In genomic region chr12:85393526-85393925, GRCm38 (mm10) we compare ENCODE assay signal across 18 mouse cellular contexts. TPM values are rescaled to one million over a fixed set of nuclear protein-coding genes. Genes with fewer than 3 reads are reported as not detected.
DNase-seq lines count a peak whose midpoint lies in the region; ATAC-seq and TF ChIP-seq lines count a peak whose summit lies in the region.
"Had no signal": no experiment of that assay in that cellular context is flagged by ENCODE, and none has a peak within 500 bp of the region (broad histone marks: within the 10 kb centered on the region; RNA-seq: fewer than 3 reads in every experiment).

No protein-coding gene starts in this region.

- H3K27ac ChIP-seq in heart, embryonic 15.5 days: peak overlapping the region; percentile 28; the same call in 1 of the 2 replicates
- no peak overlapping the region for H3K27ac ChIP-seq in heart, embryonic 11.5 days (ENCODE audit: low read depth, low read length)
- H3K27ac ChIP-seq in lung, postnatal 0 days (ENCODE audit: low read length): peak overlapping the region; percentile 89
- H3K27ac ChIP-seq: embryonic facial prominence, embryonic 12.5 days; hindbrain, embryonic 13.5 days; kidney, embryonic 15.5 days; limb, embryonic 13.5 days; midbrain, embryonic 15.5 days had no signal

- peak; percentile 20 for DNase-seq in embryo, embryonic 10 days (ENCODE audit: low spot score)
- no peak for DNase-seq in embryo, embryonic 11 days
- peak; percentile 73 for DNase-seq in lung, postnatal 0 days (ENCODE audit: low spot score)
- no peak for DNase-seq in lung, postnatal 14 days
- DNase-seq in cerebellum, adult 11-12 months: no peak
- DNase-seq: cerebellum, postnatal 10 days; forebrain, postnatal 0 days; gastrocnemius, postnatal 36 days; kidney, adult 11 months; kidney, postnatal 4 days had no signal

- 39% methylated on average over 5 of the region's 5 CpGs for WGBS in heart, embryonic 15.5 days
- WGBS in heart, embryonic 11.5 days (ENCODE audit: insufficient replicate concordance): 43% methylated on average over 5 of the region's 5 CpGs
- WGBS in lung, postnatal 0 days: 53% methylated on average over 5 of the region's 5 CpGs

- H3K4me1 ChIP-seq in heart, embryonic 15.5 days (replicated peaks): peaks cover 32% of the 10 kb centered on the region
- H3K4me1 ChIP-seq in heart, embryonic 11.5 days (ENCODE audit: control insufficient read depth, insufficient read depth, low read length): peaks cover 40% of the 10 kb centered on the region
- peaks cover 33% of the 10 kb centered on the region for H3K4me1 ChIP-seq in lung, postnatal 0 days (ENCODE audit: insufficient read depth, low read depth, low read length)
- H3K4me1 ChIP-seq: hindbrain, embryonic 13.5 days; kidney, embryonic 15.5 days; limb, embryonic 13.5 days; midbrain, embryonic 15.5 days had no signal

- H3K27me3 ChIP-seq in heart, embryonic 15.5 days: no peaks in the 10 kb centered on the region
- H3K27me3 ChIP-seq in heart, embryonic 11.5 days (ENCODE audit: control insufficient read depth, insufficient read depth, low read length): no peaks in the 10 kb centered on the region
- no peaks in the 10 kb centered on the region for H3K27me3 ChIP-seq in lung, postnatal 0 days (replicated peaks; ENCODE audit: insufficient read depth, low read length)
- H3K27me3 ChIP-seq: embryonic facial prominence, embryonic 12.5 days; hindbrain, embryonic 13.5 days; kidney, embryonic 15.5 days; limb, embryonic 13.5 days; midbrain, embryonic 15.5 days had no signal

- H3K9ac ChIP-seq in heart, embryonic 15.5 days: no peak overlapping the region
- no peak overlapping the region for H3K9ac ChIP-seq in heart, embryonic 11.5 days (ENCODE audit: low read depth, low read length)
- no peak overlapping the region for H3K9ac ChIP-seq in lung, postnatal 0 days (replicated peaks; ENCODE audit: low read depth)
- H3K9ac ChIP-seq: embryonic facial prominence, embryonic 12.5 days; forebrain, postnatal 0 days; hindbrain, embryonic 13.5 days; kidney, embryonic 15.5 days; limb, embryonic 13.5 days; midbrain, embryonic 15.5 days had no signal

- H3K36me3 ChIP-seq in heart, embryonic 15.5 days: no peaks in the 10 kb centered on the region
- H3K36me3 ChIP-seq in heart, embryonic 11.5 days (ENCODE audit: control insufficient read depth, insufficient read depth, low read length): no peaks in the 10 kb centered on the region
- H3K36me3 ChIP-seq in lung, postnatal 0 days (ENCODE audit: insufficient read depth, low read length): no peaks in the 10 kb centered on the region
- H3K36me3 ChIP-seq: embryonic facial prominence, embryonic 12.5 days; hindbrain, embryonic 13.5 days; kidney, embryonic 15.5 days; limb, embryonic 13.5 days; midbrain, embryonic 15.5 days had no signal

- no peaks in the 10 kb centered on the region for H3K9me3 ChIP-seq in heart, embryonic 15.5 days (replicated peaks)
- H3K9me3 ChIP-seq in heart, embryonic 11.5 days (replicated peaks; ENCODE audit: control insufficient read depth, low read length): no peaks in the 10 kb centered on the region
- no peaks in the 10 kb centered on the region for H3K9me3 ChIP-seq in lung, postnatal 0 days (ENCODE audit: low read length)
- H3K9me3 ChIP-seq: embryonic facial prominence, embryonic 12.5 days; hindbrain, embryonic 13.5 days; kidney, embryonic 15.5 days; limb, embryonic 13.5 days; midbrain, embryonic 15.5 days had no signal

- no peak overlapping the region for H3K4me3 ChIP-seq in heart, embryonic 15.5 days
- no peak overlapping the region for H3K4me3 ChIP-seq in heart, embryonic 11.5 days (ENCODE audit: low read depth, low read length)
- no peak overlapping the region for H3K4me3 ChIP-seq in lung, postnatal 0 days (ENCODE audit: low read depth, low read length)
- H3K4me3 ChIP-seq: embryonic facial prominence, embryonic 12.5 days; hindbrain, embryonic 13.5 days; kidney, embryonic 15.5 days; limb, embryonic 13.5 days; midbrain, embryonic 15.5 days had no signal

- TF ChIP-seq EP300 in lung, postnatal 0 days (IDR thresholded peaks at IDR 0.05): no peak

- ATAC-seq in heart, embryonic 15.5 days (replicated peaks; ENCODE audit: insufficient number of reproducible peaks, insufficient read depth, low FRiP score, low read depth): peak; percentile 54; the same call in 1 of the 2 replicates
- no peak for ATAC-seq in heart, embryonic 11.5 days (replicated peaks; ENCODE audit: insufficient number of reproducible peaks, low FRiP score, low TSS enrichment)
- no peak for ATAC-seq in lung, postnatal 0 days
- ATAC-seq: activated CD4-positive, CD25-positive, alpha-beta regulatory T cell, adult 4 months; forebrain, postnatal 0 days; midbrain, embryonic 15.5 days had no signal

- no peak overlapping the region for H3K4me2 ChIP-seq in heart, embryonic 15.5 days
- H3K4me2 ChIP-seq in heart, embryonic 11.5 days: no peak overlapping the region
- no peak overlapping the region for H3K4me2 ChIP-seq in lung, postnatal 0 days (replicated peaks; ENCODE audit: low read depth, low read length)
- H3K4me2 ChIP-seq: embryonic facial prominence, embryonic 12.5 days; hindbrain, embryonic 13.5 days; kidney, embryonic 15.5 days; limb, embryonic 13.5 days; midbrain, embryonic 15.5 days had no signal

- no peak for TF ChIP-seq CTCF in lung, postnatal 0 days (IDR thresholded peaks at IDR 0.05)

RNA-seq across cellular contexts. Expression of gene Tmed10, which starts 18.9 kb away (rescaled TPM):
- polyA plus RNA-seq in heart, embryonic 15.5 days (2015; fragmentation: Nextera tagmentation; extraction: Ambion mirVana): 240 and 248 TPM in 2 replicates
- 330 and 334 TPM in 2 replicates for polyA plus RNA-seq in heart, embryonic 11.5 days (2014; fragmentation: Nextera tagmentation; extraction: Ambion mirVana)
- polyA plus RNA-seq in lung, postnatal 0 days (2015; fragmentation: Nextera tagmentation; extraction: Ambion mirVana): 329 and 354 TPM in 2 replicates

RNA-seq across cellular contexts. Expression of gene Nek9, which starts 54.4 kb away (rescaled TPM):
- 16.4 and 21.3 TPM in 2 replicates for polyA plus RNA-seq in heart, embryonic 15.5 days (2015; fragmentation: Nextera tagmentation; extraction: Ambion mirVana)
- 10.5 and 15.6 TPM in 2 replicates for polyA plus RNA-seq in heart, embryonic 11.5 days (2014; fragmentation: Nextera tagmentation; extraction: Ambion mirVana)
- 11.1 and 11.5 TPM in 2 replicates for polyA plus RNA-seq in lung, postnatal 0 days (2015; fragmentation: Nextera tagmentation; extraction: Ambion mirVana)

Comparison
In these comparisons a context has a peak if more than half of its experiments do, and no peak if none do; other contexts are left out.
1. DNase-seq: peak in embryo, embryonic 10 days (single experiment) and lung, postnatal 0 days (single experiment); none in embryo, embryonic 11 days (single experiment), lung, postnatal 14 days (single experiment) and cerebellum, adult 11-12 months (single experiment).